Mouse (Mus musculus) retina, adult 2 months (tissue): ENCODE measurements at regions not wholly inside any gene's neighbourhood (a gene's known extent, or its start where the extent isn't known, plus 50 kb on each side); places are given as distances from the start of the nearest gene placed in this dataset.

Experiments used
- DNase-seq: peaks from one replicate; pipeline ENCODE4 v3.0.0-alpha.2; 2012; ENCODE audit warnings: low read depth, low spot score

DNA sequence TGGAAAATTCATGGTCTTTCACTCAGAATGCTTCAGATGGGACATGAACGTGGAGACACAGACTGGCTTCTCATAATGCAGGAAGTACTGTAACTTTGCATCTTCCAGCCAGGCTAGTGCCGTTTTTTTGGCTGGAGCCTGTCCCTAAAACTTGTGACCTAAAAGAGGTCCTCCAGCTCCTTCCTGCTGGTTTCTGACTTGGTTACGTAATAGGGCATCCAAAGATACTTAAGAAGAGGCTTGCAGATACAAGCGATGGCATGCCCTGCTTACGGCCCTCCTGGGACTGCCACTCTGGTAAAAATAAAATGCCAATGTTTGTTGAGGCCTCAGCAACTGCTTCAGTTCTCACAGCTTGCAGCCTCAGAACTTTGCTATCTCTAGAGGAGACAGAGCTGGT is 177.3 kb upstream of the Arl4c start:
- no peak for DNase-seq

DNA sequence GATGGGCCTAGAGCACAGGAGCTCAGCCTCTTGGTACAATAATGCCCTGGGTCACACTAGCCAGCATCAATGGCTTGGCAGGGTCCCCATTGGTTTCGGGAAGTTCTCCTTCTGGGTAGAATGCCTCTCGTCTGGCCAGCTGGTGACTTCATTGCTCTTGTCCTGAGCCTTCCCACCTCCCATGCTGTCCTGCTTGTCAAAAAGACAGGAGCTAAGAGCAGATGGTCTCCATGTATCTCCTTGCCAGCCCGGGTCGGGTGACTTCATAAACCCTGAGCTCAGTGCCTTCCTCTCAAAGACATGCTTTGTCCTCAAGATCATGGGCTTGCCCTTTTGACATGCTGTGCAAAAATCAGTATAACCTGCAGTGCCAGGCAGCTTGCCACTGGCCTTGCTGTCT is 179.2 kb upstream of the Sh3bp4 start:
- no peak for DNase-seq

DNA sequence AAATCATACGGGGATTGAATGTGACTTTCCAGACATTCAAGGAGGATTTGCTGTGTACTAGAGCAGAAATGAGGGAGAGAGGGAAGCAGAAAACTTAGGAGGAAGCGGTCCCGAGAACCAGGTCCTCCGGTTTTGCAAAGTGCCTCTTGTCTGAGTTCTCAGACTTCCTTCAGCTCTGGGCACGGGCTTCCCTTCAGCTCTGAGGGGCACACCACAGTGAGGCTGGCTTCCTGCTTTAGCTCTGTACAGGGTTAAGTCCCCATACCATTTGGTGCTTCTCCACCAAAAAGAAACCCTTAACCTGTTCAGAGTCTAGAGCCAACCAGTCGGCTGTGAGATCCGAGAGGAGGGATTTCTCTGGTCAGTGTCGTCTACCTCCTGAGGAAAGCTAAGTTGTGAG is 167.8 kb upstream of the Sh3bp4 start:
- no peak for DNase-seq

DNA sequence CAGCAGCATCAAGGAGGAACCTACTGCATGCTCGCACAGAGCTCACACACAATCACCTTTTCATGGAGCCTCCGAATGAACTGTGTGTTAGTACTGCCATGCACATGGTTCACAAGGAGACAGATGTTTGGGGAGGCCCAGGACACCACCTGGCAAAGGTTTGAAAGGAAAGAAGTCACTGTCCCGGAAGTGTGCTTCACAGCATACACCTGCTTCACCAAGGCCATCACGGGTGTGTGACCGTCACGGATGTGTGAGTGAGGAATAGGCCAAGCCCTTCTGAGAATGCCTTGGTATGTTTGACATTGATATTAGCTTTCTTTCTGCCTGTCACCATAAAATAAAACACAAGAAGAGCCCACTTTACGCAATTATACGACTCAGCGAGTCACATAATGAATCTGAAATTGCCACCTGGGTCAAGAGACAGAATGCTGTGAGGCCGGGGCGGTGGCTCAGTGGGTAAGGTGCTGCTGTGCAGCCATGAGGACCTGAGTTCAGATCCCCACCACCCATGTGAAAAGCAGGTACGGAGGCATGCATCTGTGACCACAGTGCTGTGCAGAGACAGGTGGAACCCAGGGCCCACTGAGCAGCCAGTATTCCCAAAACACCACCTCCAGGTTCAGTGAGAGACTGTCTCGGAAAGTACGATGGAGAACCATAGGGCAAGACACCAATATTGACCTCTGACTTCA is 162.3 kb upstream of the Sh3bp4 start:
- no peak for DNase-seq

DNA sequence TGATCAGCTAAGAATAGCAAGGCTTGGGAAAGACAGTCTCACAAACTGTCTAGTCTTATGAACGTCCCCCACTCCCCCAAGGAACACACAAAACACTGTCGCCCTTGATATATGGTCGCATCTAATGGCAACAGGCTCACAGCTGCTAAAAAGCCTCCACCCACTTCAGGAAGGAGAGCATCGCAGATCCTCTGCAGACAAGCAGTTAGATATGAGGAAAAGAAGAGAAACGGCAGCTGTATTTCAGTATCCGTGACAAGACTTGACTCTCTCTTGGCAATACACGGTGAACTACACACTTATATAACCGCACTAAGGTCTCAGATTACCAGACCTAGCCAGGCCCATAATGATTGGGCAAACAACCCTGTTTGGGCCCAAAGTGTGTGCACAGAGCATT is 161.5 kb upstream of the Sh3bp4 start:
- no peak for DNase-seq

DNA sequence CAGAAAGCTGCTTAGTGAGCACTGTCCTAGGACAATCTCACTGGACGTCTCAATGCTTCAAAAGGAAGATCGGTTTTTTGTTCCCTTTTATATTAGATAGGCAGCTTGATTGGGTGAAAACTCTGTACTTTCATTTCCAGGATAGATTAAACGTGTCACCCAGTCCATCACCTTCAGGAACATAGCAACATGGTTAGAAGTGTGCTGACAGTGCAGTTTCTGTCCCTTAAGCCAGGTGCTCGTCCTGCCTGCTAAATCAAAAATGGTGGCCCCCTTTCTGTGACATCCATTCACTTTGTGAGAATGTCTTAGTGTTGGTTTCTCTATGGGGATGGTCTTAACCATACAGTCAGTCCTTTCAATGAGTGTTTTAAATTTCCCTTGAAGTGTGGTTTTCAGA is 160.9 kb upstream of the Sh3bp4 start:
- no peak for DNase-seq

DNA sequence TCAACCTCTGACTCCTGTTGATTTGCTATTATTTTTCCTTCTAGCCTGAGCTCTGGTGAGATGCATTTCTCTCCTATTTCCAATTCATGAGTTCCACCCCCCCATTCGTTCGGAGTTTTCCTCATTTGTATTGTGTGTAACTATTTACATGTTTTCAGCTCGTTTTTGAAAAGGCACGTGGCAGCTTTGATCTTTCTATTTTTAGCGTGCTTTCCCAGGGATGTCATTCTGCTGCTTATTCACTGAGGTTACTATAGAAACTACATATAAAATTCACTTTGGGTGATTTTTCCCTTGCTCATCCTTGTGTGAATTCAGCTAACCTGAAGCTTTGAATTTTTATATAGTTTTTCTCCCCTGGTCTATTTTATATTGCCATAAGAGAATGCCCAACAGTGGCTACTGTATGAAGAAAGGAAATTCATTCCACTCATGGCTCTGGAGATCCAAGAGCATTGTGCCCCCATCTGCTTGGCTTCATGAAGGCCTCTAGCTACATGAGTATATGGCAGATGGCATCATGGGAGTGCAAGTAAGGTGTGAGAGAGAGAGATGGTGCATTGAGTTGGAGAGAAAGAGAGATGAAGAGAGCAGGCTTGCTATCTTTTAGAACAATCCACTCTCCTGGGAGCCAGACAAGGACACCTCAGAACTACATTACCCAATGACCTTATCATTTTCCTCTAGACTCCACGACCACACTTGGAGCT is 160.2 kb upstream of the Sh3bp4 start:
- no peak for DNase-seq

DNA sequence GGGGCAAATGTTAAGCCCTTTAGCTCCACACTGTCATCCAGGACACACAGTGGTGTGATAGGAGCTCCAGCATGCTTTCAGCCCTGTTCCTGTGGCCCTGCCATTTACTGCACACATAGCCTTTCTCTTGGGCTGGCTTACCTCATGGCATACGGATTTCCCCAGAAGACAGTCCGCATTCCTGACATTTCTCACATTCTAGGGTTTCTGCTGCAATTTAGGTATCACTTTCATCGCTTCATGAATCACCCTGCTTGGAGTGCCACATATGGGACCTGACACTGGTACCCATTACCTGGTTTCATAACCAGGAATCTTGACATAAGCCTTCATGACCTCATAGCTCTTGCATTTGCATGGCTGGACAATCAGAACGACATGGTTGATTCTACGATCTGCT is 158.5 kb upstream of the Sh3bp4 start:
- no peak for DNase-seq

DNA sequence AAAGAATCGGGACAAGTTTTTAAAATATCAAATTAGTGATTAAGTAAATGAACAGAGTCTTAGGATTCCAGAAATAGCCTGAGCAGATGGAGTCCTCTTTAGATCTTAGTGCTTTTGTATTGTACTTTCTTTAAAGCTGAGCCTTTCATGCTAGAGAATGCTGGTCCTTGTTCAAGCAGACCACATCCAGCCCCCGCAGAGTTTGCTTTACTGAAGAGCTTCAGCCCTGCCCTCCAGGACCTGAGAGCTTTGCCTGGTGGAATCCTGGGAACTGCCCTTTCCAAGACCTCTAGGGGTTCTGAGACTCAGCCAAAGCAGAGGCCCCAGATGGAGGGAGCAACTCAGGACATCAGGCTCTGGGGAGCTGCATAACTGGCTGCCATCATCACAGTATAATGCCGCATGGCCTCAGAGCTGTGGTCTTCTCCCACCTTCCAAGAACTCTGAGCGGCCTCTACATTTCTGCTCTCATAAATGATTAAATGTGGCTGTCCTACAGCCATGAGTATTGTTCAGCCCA is 153.6 kb upstream of the Sh3bp4 start:
- no peak for DNase-seq

DNA sequence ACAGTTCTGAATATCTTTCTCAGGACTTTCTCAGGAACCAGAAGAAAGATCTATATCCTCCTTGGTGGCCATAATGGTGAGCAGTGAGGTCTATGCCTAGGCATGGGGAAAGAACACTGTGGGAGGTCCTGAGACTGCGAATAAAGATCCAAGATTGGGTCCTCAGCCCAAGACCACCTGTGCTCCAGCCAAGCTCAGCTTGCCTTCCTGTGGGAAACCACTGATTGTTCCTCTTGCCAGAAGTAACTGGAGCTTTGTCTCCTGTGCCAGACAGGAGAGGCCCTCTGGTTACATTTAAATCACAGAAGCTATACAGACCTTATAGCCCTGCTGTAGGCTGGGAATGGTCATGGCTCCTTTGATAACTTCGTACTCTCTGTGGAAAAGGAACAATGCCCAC is 148.8 kb upstream of the Sh3bp4 start:
- DNase-seq = no peak

DNA sequence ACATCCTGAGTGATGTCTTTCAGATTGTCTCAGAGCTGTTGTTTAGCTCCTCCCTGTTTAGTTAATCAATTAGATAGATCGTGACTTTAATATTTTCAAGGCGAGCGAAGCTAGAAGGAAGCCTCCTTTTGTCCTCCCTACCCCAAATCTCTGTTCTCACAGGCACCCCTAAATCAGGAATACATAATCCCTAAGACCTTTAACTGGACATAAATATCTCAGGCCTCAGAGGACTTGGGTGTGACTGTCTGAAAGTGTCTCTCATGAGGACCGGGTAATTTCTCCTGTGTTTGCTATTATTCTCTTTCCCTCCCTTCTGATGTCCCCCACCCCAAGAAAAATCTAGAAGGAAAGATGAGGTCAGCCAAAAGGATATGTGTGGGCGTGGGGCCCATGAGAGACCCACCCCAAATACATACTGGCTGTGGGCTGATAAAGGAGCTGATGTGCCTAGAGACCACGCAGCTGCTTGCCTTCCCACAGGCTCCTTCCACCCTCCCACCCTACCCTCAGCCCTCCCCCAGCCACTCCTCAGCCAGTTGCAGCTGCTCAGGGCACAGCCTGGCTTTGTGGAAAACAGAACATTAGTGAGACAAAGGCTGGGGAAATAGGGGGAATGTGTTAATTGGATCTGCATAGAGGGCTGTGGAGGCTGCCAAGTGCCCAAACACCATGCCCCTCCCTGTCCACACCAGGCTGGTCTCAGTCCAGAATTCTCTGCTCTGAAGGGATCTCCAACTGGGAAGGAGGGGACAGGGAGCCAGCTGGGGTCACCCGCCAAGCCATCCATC is 146.2 kb upstream of the Sh3bp4 start:
- DNase-seq = no peak

DNA sequence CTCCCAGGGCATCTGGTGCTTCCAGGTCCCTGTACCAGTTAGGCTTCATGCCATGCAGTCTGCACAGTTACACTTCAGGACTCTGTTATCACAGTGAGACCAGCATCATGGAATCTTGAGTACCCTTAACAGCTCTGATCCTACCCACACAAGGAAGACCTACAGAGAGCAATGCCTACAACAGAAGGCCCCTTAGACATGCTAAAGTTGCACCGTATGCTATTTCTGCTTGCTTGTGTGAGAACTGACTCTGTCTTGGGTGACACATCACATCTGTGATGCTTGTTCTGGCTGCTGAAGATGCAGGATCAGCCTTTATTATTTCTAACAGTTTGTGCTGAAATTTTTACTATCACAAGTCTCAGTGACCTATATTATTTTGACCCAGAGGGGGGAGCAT is 135.0 kb upstream of the Sh3bp4 start:
- DNase-seq = no peak

DNA sequence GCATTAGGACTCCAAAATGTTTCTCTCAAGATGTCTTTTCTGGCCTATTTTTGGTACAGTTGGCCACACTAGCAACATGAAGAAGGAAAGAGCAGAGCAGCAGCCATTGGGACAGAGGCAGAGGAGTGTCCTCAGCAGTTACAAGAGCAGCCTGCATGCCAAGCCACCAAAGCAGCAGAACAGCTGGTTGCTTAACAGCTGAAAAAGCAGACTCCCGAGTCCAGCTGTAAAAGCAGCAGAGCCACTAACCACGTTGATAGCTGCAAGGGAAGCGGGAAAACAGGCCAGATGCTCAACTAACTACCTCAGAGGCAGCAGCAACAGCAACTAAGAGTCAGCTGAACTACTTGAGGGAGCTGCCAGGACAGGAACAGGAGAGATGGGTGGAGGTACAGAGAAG is 134.4 kb upstream of the Sh3bp4 start:
- no peak for DNase-seq

DNA sequence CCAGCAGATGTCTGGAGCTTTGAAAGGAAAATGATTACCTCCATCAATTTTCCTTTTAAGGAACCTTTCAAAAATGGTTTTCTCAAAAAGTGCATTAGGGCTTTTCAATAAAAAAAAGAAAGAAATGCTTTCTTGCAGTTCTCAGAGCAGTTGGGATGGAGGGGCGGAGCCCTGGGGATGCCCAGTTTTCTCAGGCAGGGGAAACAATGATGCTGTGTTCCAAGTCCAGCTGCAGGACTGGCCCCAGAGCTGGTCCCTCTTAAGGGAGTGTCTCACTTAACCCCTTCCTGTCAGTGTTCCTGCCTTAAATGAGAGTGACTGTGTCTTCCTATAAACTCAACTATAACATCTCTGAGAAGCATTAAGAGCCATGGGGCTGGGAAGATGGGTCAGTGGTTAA is 132.9 kb upstream of the Sh3bp4 start:
- DNase-seq = no peak

DNA sequence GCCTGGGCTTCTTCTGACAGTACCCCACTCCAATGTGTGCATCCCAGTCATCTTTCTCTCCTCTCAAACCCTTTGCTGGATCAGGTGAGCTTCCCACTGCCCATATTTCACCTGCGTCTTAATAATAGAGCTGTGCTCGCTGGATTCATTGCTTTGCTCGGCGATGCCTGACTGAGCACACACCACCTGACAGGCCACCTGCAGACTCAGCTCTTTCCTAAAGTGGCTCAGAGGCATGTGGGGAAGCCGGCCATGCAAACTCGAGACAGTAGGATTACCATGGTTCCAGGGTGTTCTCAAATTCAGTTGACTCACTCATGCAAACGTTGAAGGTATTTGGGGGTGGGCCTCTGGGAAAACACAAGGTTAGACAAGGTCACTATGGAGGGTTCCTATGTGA is 131.8 kb upstream of the Sh3bp4 start:
- no peak for DNase-seq

DNA sequence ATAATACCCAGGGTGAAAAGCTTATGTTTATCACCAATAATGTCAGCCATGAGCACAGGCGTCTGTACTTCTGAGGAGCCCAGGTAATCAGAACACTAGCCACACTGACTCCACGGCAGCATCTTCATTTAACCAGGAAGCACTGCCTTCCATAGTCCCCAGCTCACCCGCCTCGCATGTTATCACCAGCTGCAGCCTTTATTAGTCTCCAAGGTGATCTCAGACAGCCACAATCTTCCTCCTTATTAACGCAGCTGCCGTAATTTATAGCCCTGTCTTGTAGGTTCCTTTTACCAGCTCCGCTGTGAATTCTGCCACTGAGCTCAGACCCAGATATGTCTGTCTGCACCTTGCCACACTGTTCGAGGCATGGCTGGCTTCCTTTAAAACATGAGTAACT is 127.2 kb upstream of the Sh3bp4 start:
- no peak for DNase-seq

DNA sequence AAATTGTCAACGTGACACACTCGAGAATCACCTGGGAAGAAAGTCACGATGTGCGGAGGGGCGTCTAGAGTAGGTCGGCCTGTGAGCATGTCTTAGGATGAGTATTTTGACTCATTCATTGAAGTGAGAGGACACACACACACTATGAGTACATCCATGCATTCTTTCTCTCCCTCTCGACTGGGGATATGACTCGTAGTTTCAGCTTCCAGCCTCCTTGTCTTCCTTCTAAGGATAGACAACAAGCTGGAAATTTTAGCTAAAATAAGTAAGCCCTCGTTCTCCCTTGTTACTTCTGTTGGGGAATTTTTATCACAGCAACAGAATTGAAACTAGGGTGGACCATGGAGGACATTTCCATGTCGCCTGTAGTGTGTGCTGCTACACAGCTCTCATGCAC is 124.3 kb upstream of the Sh3bp4 start:
- DNase-seq = no peak

DNA sequence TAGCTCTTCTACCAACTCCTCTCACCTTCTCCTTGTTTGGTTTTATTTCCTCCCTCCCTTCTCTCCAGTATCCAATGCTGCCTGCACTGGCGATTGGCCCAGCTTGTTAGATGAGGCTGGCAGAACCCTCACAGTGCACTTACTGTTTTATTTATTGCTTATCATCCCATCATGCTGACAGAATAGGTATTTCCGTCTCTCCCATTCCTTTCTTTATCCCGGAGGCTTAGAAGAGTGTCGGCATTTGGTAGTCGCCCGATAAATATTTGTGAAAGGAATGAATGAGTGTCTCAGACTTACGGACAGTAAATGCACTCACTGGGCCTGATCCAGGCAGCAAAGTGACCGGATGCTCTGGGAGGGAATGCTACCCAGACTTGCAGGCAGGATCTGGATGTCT is 123.8 kb upstream of the Sh3bp4 start:
- DNase-seq = no peak

DNA sequence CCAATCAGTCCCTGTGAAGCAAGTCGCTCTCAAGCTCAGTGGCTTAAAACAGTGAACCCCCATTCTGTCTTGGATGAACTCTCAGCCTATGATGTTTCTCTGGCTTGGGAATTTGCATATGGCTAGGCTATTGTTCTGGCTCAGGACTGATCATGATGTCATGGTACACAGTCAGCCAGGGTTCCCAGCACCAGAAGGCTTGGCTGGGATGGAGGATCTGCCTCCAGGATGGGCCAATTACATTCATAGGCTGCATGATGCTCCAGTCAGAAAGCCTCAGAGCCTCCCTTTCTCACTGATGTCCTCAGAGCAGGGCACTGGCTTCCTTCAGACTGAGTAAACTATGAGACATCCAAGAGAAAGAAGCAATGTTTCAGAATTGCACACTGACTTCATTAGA is 120.3 kb upstream of the Sh3bp4 start:
- no peak for DNase-seq

DNA sequence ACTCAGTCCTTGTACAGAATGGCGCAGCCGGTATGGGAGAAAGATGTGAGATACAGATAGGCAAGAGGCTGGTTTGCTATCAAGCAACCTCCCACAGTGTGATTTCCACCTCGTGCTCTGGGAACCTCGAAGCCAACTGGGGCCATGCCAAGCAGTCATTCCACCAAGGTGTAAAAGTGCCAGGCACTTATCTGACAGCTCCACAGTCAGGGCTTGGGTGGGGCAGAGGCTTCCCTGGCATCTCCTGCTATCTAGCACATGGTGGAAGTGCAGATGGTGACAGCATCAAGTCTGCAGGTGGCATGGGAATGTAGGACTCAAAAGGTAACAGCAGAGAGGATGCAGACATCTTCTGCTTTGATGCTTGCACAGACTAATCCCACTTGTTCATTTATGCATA is 116.7 kb upstream of the Sh3bp4 start:
- DNase-seq = no peak

DNA sequence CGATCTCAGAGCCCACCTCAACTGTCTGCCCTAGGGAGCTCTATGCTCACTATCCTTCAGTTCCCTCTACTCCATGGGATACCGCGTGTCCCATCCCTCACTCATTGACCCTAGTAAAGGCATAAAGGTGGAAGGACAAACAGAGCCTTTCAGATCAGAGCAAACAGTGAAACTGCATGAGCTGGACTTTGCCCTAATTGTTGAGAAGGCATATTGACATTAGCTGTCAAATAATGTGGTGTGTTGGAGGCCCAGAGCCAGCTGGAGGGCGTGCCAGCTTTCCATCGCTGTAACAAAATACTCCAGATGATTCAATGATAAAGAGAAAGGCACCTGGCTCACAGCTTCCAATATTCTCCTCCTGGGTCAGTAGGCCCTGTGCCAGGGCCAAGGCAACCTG is 115.4 kb upstream of the Sh3bp4 start:
- DNase-seq = no peak

DNA sequence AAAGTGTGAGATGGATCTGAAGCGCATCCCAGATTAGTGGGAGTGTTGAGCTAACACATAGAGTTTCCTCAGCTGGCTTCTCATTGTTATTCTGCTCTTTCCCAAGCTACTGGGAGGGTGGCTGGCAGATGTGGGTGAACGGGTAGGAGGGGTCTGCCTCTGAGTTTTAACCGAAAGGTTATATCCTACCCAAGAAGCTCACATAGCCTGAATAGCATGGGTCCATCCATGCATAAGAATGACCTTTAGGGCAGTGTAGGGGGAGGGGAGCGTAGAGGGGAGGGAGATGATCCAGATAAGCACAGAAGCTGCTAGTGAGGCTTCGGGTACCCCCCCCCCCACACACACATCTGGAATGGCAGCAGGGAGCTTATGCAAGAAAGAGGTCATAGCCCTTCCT is 113.2 kb upstream of the Sh3bp4 start:
- no peak for DNase-seq

DNA sequence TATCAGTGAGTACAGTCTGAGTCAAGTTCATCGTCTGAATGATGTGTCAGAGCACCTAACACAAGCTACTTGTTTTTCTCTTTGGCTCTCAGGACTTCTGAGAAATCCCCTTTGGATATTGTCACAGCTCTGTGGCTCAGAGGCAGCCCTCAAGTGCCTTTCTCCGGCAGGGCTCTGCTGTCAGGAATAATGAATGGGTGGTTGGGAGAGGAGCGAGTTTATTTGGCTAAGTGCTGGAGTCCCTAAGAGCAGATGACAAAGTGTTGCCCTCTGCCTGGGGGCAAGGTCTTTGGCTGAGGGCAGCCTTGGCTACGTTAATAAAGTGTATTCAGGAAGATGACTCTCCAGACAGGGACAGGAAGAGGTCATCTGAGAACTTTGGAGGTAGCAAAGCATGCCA is 110.5 kb upstream of the Sh3bp4 start:
- DNase-seq = no peak
